Mouse (Mus musculus): ENCODE measurements around the gene Olfml2a.

DNA sequence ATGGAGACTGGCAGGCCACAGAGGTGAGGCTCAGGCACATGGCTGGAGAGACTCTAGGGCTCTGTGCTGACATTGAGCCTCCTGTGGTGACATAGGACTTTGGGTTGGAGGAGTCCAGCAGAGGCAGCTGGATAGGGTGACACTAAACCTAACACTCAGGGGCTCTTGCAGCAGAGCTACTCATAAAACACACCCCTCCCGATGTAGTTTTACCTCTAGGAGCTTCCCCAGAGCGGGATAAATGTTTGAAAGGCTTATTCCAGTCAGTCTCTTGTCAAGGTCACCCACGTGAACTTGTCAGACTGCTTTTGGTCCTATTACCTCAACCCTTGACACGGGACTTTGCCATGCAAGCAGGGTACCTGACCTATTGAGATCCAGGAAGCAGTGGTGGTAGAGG lies 67.6 kb downstream of the Olfml2a start:
- TF ChIP-seq CTCF (conservative IDR thresholded peaks at IDR 0.05; ENCODE audit: low read length) (no peak), POU5F1 (IDR thresholded peaks at IDR 0.05; ENCODE audit: borderline replicate concordance, low read length) (no peak), NANOG (IDR thresholded peaks at IDR 0.05; ENCODE audit: borderline replicate concordance, low read length) (no peak)
